Mouse (Mus musculus) left cerebral cortex, postnatal 36 days (tissue): ENCODE measurements around the gene Abca12. TPM values are rescaled to one million over a fixed set of nuclear protein-coding genes. Genes with fewer than 3 reads are reported as not detected.

ENCODE experiments used
- DNase-seq, 2 experiments: peaks; one replicate each; pipeline ENCODE4 v3.0.0; 2021 to 2022; ENCODE audit warnings: low spot score in 2 of 2, mixed read lengths in 1 of 2
- intact Hi-C: fragments of 180-260 bp; cut with DNase I; formaldehyde crosslinking; loops from one replicate; pipeline ENCODE4 v1.15.1; 2025
- total RNA-seq, 2 experiments: library from RNA; stranded (reverse); gene quantifications; 2 replicates each; pipeline ENCODE4 v1.2.3; 2021

The Abca12 gene
- under 1 TPM; 0.11 to 0.32 TPM for total RNA-seq

DNA sequence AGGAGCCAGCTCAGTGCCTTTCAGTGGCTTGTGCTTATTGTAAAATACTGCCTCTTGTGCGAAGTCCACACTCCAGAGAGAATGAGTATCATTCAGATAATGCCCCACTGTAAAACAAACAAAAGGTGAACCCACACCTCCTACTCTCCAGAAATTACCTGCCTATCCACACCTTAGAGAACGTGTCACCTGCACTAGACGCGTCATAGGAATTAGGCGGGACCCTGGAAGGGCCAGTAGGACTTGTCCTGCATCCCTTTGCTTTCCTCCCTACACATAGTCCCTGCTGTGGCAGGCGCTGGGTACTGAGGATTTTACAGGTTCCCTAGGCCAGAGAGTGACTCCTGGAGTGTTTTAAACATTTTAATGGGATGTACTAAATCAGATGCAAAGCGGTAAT, at the start of gene Abca12:
Gene Abca12, minus strand, starts transcription at position 101 of the 400 bp plus-strand sequence.
- intact Hi-C loops = no loop called here
- no peak for DNase-seq

DNA sequence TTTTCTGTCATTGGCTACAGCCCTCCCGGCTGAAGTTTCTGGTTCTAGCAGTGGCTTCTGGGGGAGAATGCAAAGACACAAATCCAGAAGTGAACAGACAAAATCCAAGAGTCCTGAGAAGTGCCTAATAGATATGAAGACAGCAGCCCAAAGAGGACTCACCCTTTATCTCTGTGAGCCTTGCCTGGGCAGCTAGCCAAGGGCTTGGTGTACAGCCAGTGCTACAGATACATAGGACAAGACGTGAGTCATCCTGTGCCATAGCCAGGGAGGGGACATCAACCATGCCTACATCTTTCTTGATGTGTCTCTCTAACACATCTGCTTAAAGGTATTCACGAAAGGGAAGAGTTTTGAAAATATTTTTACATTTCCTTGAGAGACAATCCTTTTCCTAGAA, 43.3 kb upstream of the Abca12 start:
- DNase-seq = no peak
- intact Hi-C loops = no loop called here

DNA sequence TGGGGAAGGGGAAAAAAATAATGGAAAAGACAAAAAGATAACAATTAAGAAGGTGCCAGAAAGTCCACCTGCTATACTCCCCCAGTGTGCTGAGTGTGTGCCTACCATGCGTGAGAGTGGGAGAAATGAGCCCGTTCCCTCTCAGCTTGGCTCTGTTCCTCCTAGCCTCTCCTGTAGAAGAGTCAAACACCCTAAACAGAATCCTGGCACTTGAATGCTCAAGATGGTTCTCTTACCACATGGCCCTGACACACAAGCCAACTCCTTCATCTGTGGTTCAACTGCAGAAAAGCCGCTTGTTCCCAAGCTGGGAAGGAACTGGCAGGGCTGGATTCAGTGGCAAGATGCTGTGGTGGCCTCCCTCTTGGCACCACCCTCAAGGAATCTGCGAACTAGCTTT, 32.7 kb upstream of the Abca12 start:
- DNase-seq = no peak
- intact Hi-C loops = no loop called here

DNA sequence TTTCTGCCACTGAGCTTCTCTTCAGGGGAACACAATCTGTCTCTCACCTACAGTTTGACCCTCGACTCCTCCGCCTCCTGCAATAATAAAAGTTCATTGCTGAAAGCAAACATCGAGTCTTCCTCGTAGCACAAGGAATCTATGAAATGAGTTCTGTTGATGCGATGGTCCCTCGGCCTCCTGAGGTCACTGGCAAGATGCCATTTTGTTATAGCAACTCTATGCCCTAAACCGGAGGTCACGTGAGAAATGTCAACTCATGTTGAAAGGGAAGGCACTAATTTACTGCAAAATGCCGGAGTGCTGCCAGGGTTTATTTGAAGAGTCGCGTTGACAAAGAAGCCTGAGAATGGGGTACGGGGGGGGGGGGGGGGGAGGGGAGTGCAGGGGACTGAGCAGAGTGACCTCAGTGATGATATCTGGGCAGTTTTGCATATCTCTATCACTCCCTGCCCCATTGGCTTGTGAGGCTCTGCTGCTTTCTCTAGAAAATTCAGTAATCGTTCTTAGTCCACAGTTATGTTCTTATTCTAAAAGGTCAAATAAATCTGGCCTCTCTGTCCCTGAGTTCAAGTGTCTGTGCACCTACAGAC, 7.1 kb upstream of the Abca12 start:
- no peak for DNase-seq
- intact Hi-C loops = no loop called here

DNA sequence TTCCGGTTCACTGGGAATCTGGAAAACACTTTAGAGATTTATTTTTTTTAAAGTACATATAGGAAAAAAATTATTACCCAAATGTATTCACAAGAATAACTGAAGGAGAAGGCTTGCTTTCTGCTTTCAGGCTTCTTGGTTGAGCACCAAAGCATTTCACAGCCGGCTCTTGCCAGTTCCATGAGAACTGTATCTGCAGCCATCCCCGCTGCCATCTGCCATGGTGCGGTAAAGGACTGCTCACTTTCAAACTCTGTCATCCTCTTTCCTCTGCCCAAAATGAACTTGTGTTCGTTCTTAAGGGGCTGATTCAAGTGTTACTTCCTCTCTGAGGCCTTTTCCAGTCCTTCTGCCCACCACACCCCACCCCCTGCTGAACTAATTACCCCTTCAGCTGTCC, 3.8 kb upstream of the Abca12 start:
- DNase-seq = peak; percentile 14 to 19
- intact Hi-C loops = no loop called here

DNA sequence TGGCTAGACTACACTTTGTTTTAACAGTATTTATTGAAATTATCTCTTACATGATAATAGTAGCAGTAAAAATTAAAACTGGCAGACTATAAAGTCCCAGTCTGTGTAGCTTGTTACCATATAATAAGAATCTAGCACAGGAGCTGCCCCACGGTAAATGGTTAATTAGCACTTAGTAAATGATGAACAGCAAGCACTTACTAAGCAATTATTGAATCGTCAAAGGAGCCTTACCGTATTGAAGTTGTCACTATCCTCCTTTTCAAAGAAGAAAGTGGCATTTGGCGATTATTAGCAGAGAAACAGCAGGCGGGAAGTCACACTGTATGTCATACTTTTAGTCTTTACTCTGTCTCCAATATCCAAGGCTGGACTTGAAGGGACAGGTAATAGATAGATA, 3.2 kb upstream of the Abca12 start:
- intact Hi-C loops = no loop called here
- DNase-seq = no peak

DNA sequence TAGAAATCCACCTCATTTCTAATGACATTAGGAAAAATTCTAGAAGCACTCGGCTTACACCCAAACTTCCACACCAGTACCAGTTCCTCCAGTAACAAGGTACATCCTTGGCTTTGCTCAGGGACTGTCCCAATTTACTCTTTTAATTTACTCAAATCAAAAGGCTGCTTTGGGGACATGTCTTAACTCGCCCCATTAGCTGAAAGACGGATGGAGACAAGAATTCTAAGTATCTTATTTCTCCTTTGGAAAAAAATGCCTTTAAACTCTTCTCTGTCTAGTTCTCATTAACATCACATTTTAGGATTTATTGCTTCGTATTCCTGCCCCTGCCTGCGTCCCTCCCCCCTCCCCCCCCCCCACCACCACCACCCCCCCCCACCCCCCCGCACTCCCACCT, 626 bp downstream of the Abca12 start:
- DNase-seq = no peak
- intact Hi-C loops = no loop called here

DNA sequence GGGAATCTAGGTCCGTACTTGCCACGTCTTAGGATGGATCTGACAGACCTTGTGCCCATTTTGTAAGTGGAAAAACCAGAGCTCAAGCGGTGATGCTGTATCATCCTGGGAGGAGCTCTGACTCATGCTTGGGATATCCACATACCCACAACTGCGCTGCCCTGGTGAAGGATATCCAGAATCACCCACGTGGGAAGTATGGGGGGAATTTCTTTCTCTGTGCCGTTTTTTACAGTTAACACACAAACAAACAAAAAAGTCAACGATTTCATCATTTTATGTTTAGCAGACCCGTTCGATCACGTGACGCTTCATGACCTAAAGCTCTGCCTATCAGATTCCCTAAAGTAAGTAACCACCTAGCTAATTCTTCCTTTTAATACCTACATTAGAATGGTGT, 1.6 kb downstream of the Abca12 start:
- intact Hi-C loops = no loop called here
- DNase-seq = no peak

DNA sequence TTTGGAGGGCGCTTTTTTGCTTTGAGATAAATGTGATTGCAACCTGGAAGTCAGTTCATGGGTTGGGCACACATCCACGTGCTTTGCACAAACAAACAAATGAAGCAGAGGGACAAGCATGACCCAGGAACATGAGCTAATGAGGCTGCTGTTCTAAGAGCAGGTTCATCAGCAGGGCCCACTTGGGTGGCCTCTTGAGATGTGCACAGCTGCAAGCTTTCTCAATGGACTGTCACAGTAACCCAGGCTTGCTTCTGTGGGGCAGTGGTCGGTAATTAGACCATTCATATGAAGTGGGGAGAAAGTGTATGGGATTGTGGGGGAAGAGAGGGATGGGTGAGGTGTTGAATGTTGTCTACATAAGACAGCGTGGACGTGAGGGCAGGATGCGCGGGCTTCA, 7.0 kb downstream of the Abca12 start:
- intact Hi-C loops = no loop called here
- no peak for DNase-seq

DNA sequence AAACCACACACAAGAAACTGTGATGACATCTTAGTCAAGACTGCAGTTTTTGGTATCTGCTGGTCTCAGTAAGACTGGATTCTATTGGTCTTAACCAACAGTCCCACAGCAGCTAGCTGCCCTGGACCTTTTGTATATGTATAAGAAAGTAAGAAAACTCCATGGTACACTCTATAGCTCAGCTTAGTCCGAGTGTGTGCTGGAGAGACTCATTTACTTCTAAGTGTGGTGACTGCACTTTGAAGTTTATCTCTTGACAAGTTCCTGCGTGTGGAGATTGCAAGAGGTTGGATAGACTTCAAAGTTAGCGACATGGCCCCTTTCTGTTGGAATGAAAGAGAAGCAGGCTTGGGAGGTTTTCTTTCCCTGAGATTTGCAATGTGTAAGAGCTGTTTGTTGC, 17.1 kb downstream of the Abca12 start:
- no peak for DNase-seq
- intact Hi-C loops = no loop called here

DNA sequence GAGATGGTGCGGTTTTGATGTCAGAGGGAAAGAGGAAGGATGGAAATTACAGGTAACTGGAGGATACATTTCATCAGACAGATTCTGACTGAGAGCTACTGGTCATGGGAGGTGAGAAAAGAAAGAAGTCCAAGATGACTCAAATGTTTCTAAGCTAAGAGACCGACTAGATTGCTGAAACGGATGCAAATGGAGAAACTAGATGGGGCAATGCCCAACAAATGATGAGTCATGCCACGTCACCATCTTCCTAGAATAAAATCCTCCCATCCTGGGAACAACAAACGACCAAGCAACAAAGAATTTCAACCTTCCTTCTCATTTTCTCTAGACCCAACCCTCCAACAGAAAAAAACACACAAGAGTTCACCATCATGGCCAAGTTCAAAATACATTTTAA, 18.6 kb downstream of the Abca12 start:
- DNase-seq = no peak
- intact Hi-C loops = no loop called here

DNA sequence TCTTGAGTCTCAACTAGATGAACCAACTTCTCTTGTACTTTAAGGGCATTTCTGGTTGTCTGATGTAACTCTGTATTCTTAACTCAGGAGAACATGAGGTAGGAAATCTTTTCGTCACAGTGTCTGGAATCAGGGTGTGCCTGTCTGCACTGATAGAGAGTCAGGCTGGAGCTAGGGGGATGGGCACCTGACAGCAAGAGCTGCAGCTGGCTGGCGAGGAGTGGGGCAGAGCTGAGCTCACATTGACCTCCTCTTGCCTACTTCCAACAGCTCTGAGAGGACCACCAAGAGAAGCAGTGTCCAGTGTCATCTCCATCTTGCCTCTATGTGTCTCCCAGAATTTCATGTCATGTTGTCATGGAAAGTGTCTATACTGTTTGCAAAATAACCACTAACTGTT, 20.5 kb downstream of the Abca12 start:
- intact Hi-C loops = no loop called here
- DNase-seq = no peak

DNA sequence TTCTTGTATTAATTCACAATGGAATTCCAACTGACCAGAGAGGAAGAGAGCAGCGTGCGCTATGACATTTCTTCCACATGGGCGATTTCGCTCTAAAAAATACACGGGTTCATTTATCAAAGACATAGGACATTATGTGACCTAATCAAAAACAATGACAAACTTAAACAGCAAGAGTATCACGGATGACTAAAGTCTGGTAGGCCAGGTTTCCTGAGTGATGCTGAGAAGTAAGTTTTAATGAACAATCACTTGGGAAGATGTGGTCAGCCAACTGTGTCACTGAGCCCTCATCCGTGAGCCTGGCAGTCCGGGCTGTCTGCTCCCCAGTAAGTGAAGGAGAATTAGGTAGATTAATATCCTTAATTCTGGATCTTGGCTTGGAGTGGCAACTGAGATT, 21.2 kb downstream of the Abca12 start:
- no peak for DNase-seq
- intact Hi-C loops = no loop called here

DNA sequence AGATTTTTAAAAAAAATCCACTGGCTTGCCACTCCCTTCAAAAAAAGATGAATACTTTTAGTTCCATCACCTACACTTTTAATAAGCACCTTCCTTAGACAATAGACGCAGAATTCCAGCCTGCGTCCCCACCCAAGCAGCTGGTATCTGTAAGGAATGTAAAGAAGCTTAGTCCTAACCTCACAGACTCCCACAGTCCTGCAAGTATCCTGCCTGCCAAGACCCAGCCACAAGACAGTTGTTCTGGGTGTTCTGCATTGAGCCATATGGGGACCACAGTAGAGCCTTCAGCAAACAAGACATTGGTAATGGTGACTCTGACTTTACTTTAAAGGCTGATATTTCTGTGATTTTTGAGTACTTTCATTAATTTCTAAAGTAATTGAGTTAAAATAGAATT, 22.2 kb downstream of the Abca12 start:
- intact Hi-C loops = no loop called here
- DNase-seq = no peak

DNA sequence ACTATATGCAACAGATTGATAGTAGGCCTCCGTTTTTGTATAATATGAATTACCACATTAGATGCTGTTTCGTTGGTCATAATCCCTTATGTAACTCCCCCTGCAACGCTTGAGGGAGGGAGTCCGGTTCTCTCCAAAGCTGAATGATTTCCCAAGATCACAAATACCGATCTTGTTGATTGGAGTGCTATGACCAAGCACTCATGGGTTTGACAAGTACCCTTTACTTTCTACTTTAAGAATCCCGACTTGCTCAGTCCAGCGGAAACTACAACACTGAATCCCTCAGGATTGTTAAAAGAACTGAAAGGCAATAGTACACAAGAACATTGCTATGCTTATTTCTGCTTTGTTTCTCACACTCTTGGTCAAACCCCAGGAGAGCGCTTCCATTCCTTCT, 28.1 kb downstream of the Abca12 start:
- no peak for DNase-seq

DNA sequence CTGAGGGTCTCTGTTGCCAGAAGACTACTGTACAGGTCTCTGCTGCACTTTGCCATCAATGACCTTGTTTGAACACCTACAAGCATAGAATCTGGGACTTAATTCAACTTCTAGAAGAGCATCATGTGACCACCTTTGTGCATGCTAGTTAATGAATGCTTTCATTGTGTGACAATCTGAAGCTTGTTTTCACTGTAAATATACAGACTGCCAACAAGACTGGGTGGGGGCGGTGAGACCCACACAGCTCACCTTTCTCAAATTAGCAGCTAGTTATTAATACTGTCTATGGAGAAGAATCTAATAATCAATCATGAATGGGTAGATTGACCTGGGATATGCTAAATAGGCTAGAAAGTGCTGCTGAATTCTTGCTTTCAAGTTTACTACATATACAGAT, 30.6 kb downstream of the Abca12 start:
- intact Hi-C loops = no loop called here
- no peak for DNase-seq

More for the DNA sequence above, 28.1 kb downstream of the Abca12 start:
- intact Hi-C loops = no loop called here

DNA sequence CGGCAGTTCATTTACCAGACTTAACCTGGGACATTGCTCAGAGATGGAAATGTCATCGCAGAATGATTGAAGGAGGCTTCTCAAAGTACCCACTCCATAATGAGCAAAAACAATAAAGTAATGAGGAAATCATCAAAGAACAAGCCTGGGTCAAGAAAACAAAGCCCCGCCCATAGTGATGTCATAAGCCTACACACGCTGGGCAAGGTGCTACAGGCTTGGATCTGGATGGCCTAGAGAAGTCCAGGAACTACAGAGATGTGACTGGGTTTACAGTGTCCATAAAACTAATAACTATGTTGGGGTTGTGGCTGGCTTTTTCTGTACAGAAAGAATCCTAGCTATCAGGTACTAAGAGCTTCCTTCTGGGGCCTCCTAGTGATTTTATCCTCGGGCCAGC, 41.6 kb downstream of the Abca12 start:
- intact Hi-C loops = no loop called here
- no peak for DNase-seq

DNA sequence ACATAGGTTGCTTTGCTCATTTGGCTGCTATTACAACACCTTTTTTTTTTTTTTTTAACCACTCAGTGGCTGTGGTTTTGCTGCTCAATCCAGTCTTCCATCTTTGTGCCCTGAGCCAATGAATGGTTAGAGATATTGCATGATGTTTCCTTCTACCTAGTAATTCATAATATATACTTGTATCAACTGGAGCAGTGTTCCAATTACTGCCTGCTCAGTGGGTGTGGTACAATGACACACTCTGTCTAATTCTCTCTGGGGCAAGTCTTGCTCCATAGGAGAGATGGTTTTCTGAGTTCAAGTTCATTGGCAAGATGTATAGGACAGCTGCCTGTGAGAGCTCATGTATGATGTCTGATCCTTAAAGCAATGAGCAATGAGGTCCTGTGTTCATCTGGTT, 44.4 kb downstream of the Abca12 start:
- no peak for DNase-seq
- intact Hi-C loops = no loop called here

DNA sequence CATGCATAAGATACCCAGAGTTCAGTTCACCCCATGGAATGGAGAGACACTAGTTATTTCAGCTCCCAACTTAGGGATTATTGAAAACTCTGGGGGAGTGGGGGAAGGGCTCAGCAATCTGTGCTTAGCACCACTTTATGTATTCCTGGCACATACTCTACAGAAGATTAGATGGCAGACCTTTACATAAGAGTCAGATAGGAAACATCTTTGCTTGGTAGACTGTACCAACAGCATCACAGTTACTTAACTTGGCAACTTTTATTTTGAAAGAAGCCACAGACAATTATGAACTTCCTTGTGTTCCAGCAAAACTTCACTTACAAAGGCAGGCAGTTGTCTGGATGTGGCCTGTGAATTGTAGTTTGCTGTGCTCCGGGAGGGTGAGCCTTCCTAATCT, 46.9 kb downstream of the Abca12 start:
- no peak for DNase-seq
- intact Hi-C loops = no loop called here

DNA sequence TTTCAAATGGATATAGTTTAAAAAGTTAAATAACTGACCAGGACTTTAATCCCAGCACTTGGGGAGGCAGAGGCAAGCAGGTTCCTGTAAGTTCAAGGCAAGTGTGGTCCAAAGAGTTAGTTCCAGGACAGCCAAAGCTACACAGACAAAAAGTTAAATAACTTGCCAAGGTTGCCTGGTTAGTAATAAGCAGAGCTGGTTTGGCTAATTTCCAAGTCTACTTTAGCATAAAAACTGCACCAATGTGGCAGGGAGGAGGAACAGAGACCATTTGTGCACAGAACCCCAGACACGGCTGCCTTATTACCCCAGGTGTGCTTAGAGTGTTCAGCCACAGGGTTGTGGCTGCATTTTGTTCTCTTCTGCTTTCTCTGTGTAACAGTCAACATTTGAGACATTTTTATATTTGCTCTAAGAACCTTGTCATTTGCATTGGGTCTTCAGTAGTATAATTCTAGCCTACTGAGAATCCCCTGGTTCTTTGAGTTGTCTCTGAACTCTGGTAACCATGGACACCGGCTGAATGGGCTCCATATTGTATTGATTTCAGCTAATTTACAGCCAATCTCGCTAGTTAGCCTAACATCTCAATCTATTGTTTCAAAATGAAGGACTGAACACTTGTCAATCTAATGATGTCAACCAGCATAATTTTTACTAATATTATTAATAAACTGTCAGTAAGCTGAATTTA, 71.7 kb downstream of the Abca12 start:
- DNase-seq = no peak
- intact Hi-C loops = no loop called here

DNA sequence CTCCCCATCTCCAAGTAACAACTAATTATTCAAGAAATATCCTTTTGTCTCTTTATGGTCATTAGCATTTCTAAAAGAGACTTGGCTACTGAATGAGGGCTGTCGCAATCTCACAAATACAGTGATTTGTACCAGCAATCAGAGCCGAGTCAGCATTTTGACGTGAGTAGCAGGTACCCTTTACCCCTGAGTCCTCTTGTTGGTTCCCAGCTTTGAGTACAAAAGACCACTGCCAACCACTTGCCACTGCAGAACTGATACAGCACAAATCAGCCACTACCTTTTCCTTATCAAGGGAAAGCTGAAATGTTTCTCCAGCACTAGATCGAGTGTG, 72.5 kb downstream of the Abca12 start:
- intact Hi-C loops = no loop called here
- no peak for DNase-seq
